Mouse (Mus musculus): ENCODE measurements around the gene Rbm17. TPM values are rescaled to one million over a fixed set of nuclear protein-coding genes. Genes with fewer than 3 reads are reported as not detected.
A peak's percentile ranks its signal among the peaks of the same experiment; 100 is the strongest.

The Rbm17 gene
- polyA plus RNA-seq (2015; fragmentation: Nextera tagmentation; extraction: Ambion mirVana): 115 and 130 TPM in 2 replicates

DNA sequence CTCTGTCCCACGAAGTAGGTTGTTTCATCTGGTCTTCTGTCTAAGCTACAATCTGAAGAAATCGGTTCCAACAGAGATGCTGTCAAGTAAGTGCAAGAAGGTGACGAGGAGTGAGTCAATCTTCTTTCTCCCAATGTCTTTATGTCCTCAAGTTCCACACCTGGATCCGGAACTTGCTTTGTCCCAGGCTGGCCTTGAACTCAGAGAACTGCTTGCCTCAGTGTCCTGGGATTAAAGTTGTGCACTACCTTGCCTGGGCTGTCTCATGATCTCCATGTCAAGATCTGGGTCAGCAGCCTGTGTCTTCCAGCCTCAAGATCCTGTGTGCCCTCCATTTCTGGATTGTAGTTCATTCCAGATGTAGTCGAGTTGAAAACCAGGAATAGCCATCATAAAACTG is at the start of gene Rbm17:
TSS of gene Rbm17 (minus strand) at position 101 of the 400 bp plus-strand sequence.
- H3K27ac ChIP-seq (ENCODE audit: low read length): peak within 1 kb of the TSS; percentile 55; the same call in 1 of the 2 replicates
- no peaks in the 10 kb centered on the region for H3K27me3 ChIP-seq (ENCODE audit: control insufficient read depth, insufficient read depth, low read depth, low read length)
- peaks cover 7% of the 10 kb centered on the region for H3K4me1 ChIP-seq (replicated peaks; ENCODE audit: control insufficient read depth, insufficient read depth, low read length)
- H3K4me3 ChIP-seq (ENCODE audit: low read length): peak within 1 kb of the TSS; percentile 97
- peak within 1 kb of the TSS; percentile 63 for H3K4me2 ChIP-seq (ENCODE audit: low read depth, low read length)
- 87% methylated on average over 5 of the region's 5 CpGs for WGBS
- no peak for ATAC-seq (ENCODE audit: low read depth)
- peak within 1 kb of the TSS; percentile 99 for H3K9ac ChIP-seq (ENCODE audit: low read length)
- H3K36me3 ChIP-seq (ENCODE audit: control insufficient read depth, insufficient read depth, low read length): 0 out of 2 replicates have a peak, but pooled peaks cover 2% of the 10 kb centered on the region
- H3K9me3 ChIP-seq (ENCODE audit: control insufficient read depth, low read length): no peaks in the 10 kb centered on the region

DNA sequence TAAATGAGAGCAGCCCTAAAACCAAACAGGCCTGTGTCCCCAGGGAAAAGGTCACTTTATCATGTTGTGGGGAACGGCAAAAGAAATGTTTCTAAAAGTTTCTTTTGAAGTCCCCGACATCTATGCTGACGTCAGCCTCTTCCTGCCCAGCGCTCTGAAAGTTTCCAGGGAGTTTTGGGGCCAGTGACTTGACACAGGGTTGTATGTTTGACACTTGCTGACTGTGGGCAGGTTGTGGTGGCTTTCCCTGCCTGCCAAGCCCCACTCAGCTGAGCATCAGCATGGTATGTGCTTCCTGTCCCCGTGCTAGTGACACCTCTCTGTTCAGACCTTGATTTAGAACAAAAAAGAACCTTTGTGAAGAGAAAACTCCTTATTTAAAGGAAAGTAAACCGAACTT is 49.4 kb upstream of the Rbm17 start:
- Histone ChIP-seq H3K27ac (ENCODE audit: low read length) (no peak overlapping the region), H3K4me1 (replicated peaks; ENCODE audit: control insufficient read depth, insufficient read depth, low read length) (no peaks in the 10 kb centered on the region), H3K9me3 (ENCODE audit: control insufficient read depth, low read length) (no peaks in the 10 kb centered on the region), H3K27me3 (ENCODE audit: control insufficient read depth, insufficient read depth, low read depth, low read length) (no peaks in the 10 kb centered on the region), H3K4me3 (ENCODE audit: low read length) (no peak overlapping the region), H3K9ac (ENCODE audit: low read length) (no peak overlapping the region), H3K36me3 (ENCODE audit: control insufficient read depth, insufficient read depth, low read length) (no peaks in the 10 kb centered on the region), H3K4me2 (ENCODE audit: low read depth, low read length) (no peak overlapping the region)
- 17% methylated on average over 6 of the region's 6 CpGs for WGBS
- no peak for ATAC-seq (ENCODE audit: low read depth)

DNA sequence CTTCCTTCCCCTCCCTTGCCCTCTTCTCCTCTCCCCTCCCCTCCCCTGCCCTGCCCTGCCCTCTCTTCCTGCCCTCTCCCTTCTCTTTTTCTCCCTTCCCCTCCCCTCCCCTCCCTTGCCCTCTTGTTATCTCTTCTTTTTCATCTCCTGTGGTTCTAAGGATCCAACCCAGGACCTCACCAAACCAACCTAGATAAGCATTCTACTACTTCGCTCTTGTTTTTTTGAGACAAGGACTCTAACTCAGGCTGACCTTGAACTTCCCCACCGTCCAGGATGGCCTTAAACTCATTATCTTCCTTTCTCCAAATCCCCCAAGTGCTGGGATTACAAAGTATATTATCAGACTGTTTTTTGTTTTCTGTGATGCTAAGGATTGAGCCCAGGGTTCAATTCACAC is 48.8 kb upstream of the Rbm17 start:
- Histone ChIP-seq H3K36me3 (ENCODE audit: control insufficient read depth, insufficient read depth, low read length) (no peaks in the 10 kb centered on the region), H3K4me1 (replicated peaks; ENCODE audit: control insufficient read depth, insufficient read depth, low read length) (no peaks in the 10 kb centered on the region), H3K4me3 (ENCODE audit: low read length) (no peak overlapping the region), H3K9ac (ENCODE audit: low read length) (no peak overlapping the region), H3K9me3 (ENCODE audit: control insufficient read depth, low read length) (no peaks in the 10 kb centered on the region), H3K4me2 (ENCODE audit: low read depth, low read length) (no peak overlapping the region), H3K27me3 (ENCODE audit: control insufficient read depth, insufficient read depth, low read depth, low read length) (no peaks in the 10 kb centered on the region), H3K27ac (ENCODE audit: low read length) (no peak overlapping the region)
- no peak for ATAC-seq (ENCODE audit: low read depth)
- 54% methylated on average over 2 of the region's 2 CpGs for WGBS

DNA sequence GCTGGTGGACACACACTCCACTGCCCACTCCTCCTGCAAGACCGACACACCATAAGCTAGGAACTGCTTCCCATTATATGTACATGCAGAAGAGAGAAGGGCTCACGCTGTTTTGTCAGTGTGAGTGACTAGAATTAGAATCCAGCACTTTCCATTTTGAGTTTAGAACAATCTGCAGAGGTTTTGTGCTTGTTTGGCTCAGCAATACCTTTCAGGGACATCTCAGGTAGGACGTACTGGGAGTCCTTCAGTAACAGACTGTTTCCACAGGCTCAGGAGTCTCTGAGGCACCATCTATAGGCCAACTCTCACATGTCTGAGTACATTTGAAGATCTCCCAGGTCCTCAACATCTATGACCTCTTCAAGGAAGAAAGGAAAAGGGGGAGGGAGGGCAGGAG is 48.2 kb upstream of the Rbm17 start:
- ATAC-seq (ENCODE audit: low read depth): no peak
- Histone ChIP-seq H3K9ac (ENCODE audit: low read length) (no peak overlapping the region), H3K4me1 (replicated peaks; ENCODE audit: control insufficient read depth, insufficient read depth, low read length) (no peaks in the 10 kb centered on the region), H3K4me2 (ENCODE audit: low read depth, low read length) (no peak overlapping the region), H3K27me3 (ENCODE audit: control insufficient read depth, insufficient read depth, low read depth, low read length) (no peaks in the 10 kb centered on the region), H3K9me3 (ENCODE audit: control insufficient read depth, low read length) (no peaks in the 10 kb centered on the region), H3K36me3 (ENCODE audit: control insufficient read depth, insufficient read depth, low read length) (no peaks in the 10 kb centered on the region), H3K4me3 (ENCODE audit: low read length) (no peak overlapping the region), H3K27ac (ENCODE audit: low read length) (no peak overlapping the region)
- 82% methylated on average over 3 of the region's 3 CpGs for WGBS

DNA sequence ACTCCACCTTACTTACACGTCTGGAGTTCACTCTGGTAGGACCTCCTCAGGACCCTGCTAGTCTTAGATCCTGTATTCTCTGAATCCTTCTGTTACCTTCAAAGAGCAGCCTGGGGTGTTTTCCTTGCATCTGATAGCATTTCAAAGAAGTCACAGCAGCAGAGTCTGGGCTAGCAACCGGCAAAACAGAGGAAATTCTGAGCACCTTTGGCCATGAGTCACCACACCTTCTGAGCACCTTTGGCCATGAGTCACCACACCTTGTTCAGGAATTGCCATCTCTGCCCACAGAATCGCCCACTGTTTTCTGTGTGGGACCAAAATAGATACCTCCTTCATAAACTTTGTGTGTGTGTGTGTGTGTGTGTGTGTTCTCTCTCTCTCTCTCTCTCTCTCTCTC is 47.5 kb upstream of the Rbm17 start:
- Histone ChIP-seq H3K4me2 (ENCODE audit: low read depth, low read length) (no peak overlapping the region), H3K27ac (ENCODE audit: low read length) (no peak overlapping the region), H3K27me3 (ENCODE audit: control insufficient read depth, insufficient read depth, low read depth, low read length) (no peaks in the 10 kb centered on the region), H3K9me3 (ENCODE audit: control insufficient read depth, low read length) (no peaks in the 10 kb centered on the region), H3K4me3 (ENCODE audit: low read length) (no peak overlapping the region), H3K36me3 (ENCODE audit: control insufficient read depth, insufficient read depth, low read length) (no peaks in the 10 kb centered on the region), H3K4me1 (replicated peaks; ENCODE audit: control insufficient read depth, insufficient read depth, low read length) (no peaks in the 10 kb centered on the region), H3K9ac (ENCODE audit: low read length) (no peak overlapping the region)
- no peak for ATAC-seq (ENCODE audit: low read depth)
- 39% methylated on average over 3 of the region's 3 CpGs for WGBS

DNA sequence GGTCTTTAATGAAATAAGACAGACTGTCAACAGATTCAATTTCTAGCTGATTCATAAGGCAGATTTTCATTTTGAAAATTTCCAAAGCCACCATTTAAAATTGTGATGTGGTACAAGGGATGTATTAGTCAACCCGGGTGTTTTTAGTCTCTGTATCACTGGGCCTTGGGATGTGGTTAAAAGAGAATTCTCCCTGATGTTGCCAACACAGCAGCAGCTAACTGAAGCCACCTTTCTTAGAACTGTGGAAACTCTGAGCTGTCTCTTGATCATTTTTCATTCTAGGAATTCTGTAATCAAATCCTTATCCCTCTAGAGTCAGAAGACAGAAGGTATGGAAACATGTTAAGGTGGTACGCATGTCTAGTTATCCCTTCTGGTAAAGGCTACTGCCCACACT is 41.3 kb upstream of the Rbm17 start:
- H3K9me3 ChIP-seq (ENCODE audit: control insufficient read depth, low read length): no peaks in the 10 kb centered on the region
- H3K4me1 ChIP-seq (replicated peaks; ENCODE audit: control insufficient read depth, insufficient read depth, low read length): no peaks in the 10 kb centered on the region
- no peak overlapping the region for H3K4me2 ChIP-seq (ENCODE audit: low read depth, low read length)
- H3K36me3 ChIP-seq (ENCODE audit: control insufficient read depth, insufficient read depth, low read length): no peaks in the 10 kb centered on the region
- H3K27ac ChIP-seq (ENCODE audit: low read length): no peak overlapping the region
- no peak overlapping the region for H3K4me3 ChIP-seq (ENCODE audit: low read length)
- H3K27me3 ChIP-seq (ENCODE audit: control insufficient read depth, insufficient read depth, low read depth, low read length): no peaks in the 10 kb centered on the region
- WGBS: 74% methylated on average over 2 of the region's 2 CpGs
- H3K9ac ChIP-seq (ENCODE audit: low read length): no peak overlapping the region
- ATAC-seq (ENCODE audit: low read depth): no peak

DNA sequence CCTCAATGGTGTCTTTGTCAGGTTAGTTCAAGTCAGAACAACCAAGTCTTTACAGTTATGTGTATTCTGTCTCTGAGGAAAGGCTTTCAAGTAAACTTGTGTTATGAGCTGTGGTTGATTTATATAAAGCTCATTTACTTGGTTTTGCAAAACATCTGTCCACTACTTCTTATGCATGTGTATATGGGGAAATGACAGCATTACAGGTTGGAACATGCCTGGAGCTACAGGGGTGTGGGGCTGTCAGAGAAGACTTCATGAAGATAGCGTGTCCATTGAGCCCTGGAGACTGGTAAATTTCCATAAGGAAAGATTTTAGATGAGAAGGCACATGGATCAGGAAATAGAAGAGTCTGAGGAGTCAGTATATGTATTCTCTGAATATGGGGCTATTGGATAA is 40.1 kb upstream of the Rbm17 start:
- no peaks in the 10 kb centered on the region for H3K9me3 ChIP-seq (ENCODE audit: control insufficient read depth, low read length)

DNA sequence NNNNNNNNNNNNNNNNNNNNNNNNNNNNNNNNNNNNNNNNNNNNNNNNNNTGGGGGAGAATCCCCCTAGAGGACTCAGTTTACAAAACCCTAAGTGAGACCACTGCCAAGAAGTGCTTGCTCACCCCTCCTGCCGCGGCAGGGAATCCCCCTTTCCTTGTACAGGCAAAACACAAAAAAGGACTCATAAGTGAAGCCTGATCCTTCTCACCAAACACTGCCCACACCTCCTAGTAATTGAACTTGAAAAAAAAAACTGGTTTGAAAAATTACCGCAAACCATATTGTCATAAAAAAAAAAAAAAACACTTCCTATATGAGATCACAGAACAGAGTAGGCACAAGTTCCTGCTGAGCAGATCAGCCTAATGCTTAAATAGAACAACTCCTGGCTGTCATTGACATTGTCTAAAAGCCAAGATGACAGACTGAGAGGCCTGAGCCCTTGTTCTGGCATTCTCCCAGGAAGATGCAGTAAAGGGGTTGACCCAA is 38.5 kb upstream of the Rbm17 start, which contains the start of gene Il2ra:
TSS of gene Il2ra (plus strand) at position 357 of the 491 bp plus-strand sequence.
- Histone ChIP-seq H3K36me3 (ENCODE audit: control insufficient read depth, insufficient read depth, low read length) (no peaks in the 10 kb centered on the region), H3K27ac (ENCODE audit: low read length) (no peak within 1 kb of the TSS), H3K9me3 (ENCODE audit: control insufficient read depth, low read length) (no peaks in the 10 kb centered on the region), H3K27me3 (ENCODE audit: control insufficient read depth, insufficient read depth, low read depth, low read length) (no peaks in the 10 kb centered on the region), H3K9ac (ENCODE audit: low read length) (no peak within 1 kb of the TSS), H3K4me1 (replicated peaks; ENCODE audit: control insufficient read depth, insufficient read depth, low read length) (no peaks in the 10 kb centered on the region), H3K4me2 (ENCODE audit: low read depth, low read length) (no peak within 1 kb of the TSS), H3K4me3 (ENCODE audit: low read length) (no peak within 1 kb of the TSS)
- WGBS: 77% methylated on average over 3 of the region's 3 CpGs
- no peak for ATAC-seq (ENCODE audit: low read depth)

More for the DNA sequence above, 40.1 kb upstream of the Rbm17 start:
- H3K4me1 ChIP-seq (replicated peaks; ENCODE audit: control insufficient read depth, insufficient read depth, low read length): no peaks in the 10 kb centered on the region
- 71% methylated on average over 1 of the region's 1 CpGs for WGBS
- no peaks in the 10 kb centered on the region for H3K36me3 ChIP-seq (ENCODE audit: control insufficient read depth, insufficient read depth, low read length)
- H3K9ac ChIP-seq (ENCODE audit: low read length): no peak overlapping the region
- no peaks in the 10 kb centered on the region for H3K27me3 ChIP-seq (ENCODE audit: control insufficient read depth, insufficient read depth, low read depth, low read length)
- ATAC-seq (ENCODE audit: low read depth): no peak
- H3K4me3 ChIP-seq (ENCODE audit: low read length): no peak overlapping the region
- no peak overlapping the region for H3K27ac ChIP-seq (ENCODE audit: low read length)
- H3K4me2 ChIP-seq (ENCODE audit: low read depth, low read length): no peak overlapping the region

DNA sequence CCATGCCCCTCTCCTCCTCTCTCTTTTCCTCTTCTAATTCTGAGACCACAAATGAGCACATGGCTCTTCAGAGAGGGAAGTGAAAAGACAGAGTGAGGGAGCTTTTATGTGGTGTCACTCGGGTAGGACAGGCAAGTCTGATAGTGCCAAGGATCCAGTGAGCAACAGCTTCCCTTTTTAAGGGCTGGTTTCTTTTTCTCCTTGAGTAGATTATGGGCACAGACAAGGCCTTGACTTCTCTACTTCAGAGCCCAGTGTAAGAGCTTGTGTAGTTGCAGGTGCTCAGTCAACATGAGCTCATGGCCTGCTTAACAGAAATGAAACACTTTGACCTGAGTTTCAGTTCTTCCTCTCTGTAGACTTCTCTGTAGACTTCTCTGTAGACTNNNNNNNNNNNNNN is 33.2 kb upstream of the Rbm17 start:
- Histone ChIP-seq H3K4me2 (ENCODE audit: low read depth, low read length) (no peak overlapping the region), H3K27ac (ENCODE audit: low read length) (no peak overlapping the region), H3K9me3 (ENCODE audit: control insufficient read depth, low read length) (no peaks in the 10 kb centered on the region), H3K4me1 (replicated peaks; ENCODE audit: control insufficient read depth, insufficient read depth, low read length) (no peaks in the 10 kb centered on the region), H3K4me3 (ENCODE audit: low read length) (no peak overlapping the region), H3K9ac (ENCODE audit: low read length) (no peak overlapping the region), H3K36me3 (ENCODE audit: control insufficient read depth, insufficient read depth, low read length) (no peaks in the 10 kb centered on the region), H3K27me3 (ENCODE audit: control insufficient read depth, insufficient read depth, low read depth, low read length) (no peaks in the 10 kb centered on the region)
- WGBS: 54% methylated on average over 1 of the region's 1 CpGs
- no peak for ATAC-seq (ENCODE audit: low read depth)

DNA sequence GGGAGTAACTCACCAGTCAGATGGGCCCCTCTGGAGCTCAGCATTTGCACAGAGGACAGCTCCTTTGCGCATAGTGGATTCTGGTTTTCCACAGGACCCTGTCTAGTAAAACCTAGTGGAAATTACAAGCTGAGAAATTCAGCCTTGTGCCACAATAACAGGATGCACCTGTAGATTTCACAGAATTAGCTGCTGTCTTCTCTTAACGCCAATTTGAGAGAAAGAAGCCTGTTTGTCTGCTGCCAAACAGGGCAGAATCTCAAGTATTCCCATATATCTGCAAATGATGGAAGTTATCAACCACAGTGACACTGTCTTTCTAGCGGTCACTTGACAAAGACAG is 32.2 kb upstream of the Rbm17 start:
- Histone ChIP-seq H3K27ac (ENCODE audit: low read length) (no peak overlapping the region), H3K4me1 (replicated peaks; ENCODE audit: control insufficient read depth, insufficient read depth, low read length) (no peaks in the 10 kb centered on the region), H3K9me3 (ENCODE audit: control insufficient read depth, low read length) (no peaks in the 10 kb centered on the region), H3K9ac (ENCODE audit: low read length) (no peak overlapping the region), H3K4me3 (ENCODE audit: low read length) (no peak overlapping the region), H3K4me2 (ENCODE audit: low read depth, low read length) (no peak overlapping the region), H3K36me3 (ENCODE audit: control insufficient read depth, insufficient read depth, low read length) (no peaks in the 10 kb centered on the region), H3K27me3 (ENCODE audit: control insufficient read depth, insufficient read depth, low read depth, low read length) (no peaks in the 10 kb centered on the region)
- ATAC-seq (ENCODE audit: low read depth): no peak
- 68% methylated on average over 3 of the region's 3 CpGs for WGBS

All from lung, embryonic 16.5 days (tissue).